Mouse (Mus musculus): ENCODE measurements around the gene Safb2. TPM values are rescaled to one million over a fixed set of nuclear protein-coding genes. Genes with fewer than 3 reads are reported as not detected.
"Not testable (repeated sequence)": the region's sequence is repeated elsewhere in the genome, so short reads cannot be mapped to it uniquely, and the experiment has no call there.

Gene Safb2
- 68.4 and 77.1 TPM in 2 replicates for polyA plus RNA-seq (2012; rRNA removed)

DNA sequence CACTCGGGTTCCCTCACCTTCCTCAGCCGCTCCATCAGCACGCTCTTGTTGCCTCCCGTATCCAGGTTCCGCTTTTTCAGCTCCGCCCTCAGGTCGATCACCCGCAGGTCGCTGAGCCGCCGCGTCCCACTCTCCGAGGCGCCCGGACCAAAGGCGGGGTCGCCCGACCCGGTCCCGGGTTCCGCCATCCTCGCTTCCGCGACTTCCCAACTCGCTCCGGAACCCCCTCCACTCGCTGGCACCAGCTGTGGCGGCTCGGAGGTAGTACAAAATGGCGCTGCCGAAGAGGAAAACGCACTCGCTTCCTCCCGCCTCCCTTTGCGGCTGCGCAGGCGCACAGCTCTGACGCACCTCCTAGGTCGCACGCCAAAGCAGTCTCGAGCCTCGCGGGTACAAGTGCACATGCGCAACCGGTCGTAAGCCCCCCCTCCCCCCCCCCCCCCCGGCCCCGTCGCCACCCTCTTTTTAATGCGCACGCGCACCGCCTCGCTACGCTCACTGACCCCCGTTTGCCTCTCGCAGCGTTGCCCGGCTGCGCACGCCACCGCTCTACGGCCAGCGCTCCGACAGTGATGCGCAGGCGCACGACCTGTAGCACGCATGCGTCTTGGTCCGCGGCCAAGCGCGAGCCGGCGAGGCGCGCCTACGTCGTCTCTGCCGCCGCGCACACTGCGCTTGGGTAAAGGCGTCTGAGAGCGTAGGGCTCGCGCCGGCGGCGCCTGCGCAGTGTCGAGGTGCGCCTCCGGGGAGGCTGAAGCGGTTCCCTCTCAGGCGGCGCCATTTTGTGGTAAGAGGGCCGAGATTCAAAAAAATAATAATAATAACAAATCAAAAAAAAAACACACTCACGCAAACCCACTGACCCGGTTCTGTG, at the start of gene Safb2, which contains the start of gene Safb:
Safb2 (minus strand) TSS at position 329 of the 874 bp plus-strand sequence.
Safb (plus strand) TSS at position 569 of the 874 bp plus-strand sequence.
- TF ChIP-seq POLR2A (IDR thresholded peaks at IDR 0.05; ENCODE audit: low read depth, low read length) (peak; percentile 63), CTCF (conservative IDR thresholded peaks at IDR 0.05; ENCODE audit: insufficient read depth, insufficient read length, low read depth, low read length) (no peak)
- Histone ChIP-seq H3K4me3 (ENCODE audit: insufficient read depth, low read depth, low read length) (peak within 1 kb of the TSS; percentile 98), H3K4me1 (ENCODE audit: control insufficient read depth, insufficient read depth, low read length) (peaks cover 23% of the 10 kb centered on the region), H3K36me3 (ENCODE audit: control insufficient read depth, insufficient read depth, low read length) (no peaks in the 10 kb centered on the region; the same call in 1 of the 2 replicates), H3K27me3 (replicated peaks; ENCODE audit: control insufficient read depth, insufficient read depth, low read length) (no peaks in the 10 kb centered on the region), H3K27ac (ENCODE audit: insufficient read depth, low read depth, low read length) (peak within 1 kb of the TSS; percentile 90)
- under 1% methylated on average over 96 of the region's 101 CpGs for WGBS
- peak; percentile 99 for DNase-seq

DNA sequence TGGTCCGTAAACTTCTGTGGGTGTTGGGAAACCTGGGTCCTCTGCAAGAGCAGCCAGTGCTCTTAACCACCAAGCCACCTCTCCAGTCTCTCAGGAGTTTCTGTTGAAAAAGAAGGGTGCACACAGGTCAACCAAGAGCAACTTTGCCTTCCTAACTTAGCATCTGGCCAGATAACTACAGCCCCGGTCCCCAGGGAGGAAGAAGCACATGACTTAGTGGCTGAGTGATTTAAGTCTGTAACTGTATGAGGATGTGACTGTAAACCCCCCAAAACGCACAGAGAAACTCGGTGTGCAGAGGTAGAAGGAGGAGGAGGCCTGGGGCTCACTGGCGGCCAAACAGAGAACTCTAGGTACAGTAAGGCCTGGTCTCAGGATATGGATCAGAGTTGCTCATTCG, 49.6 kb upstream of the Safb2 start:
- H3K4me3 ChIP-seq (ENCODE audit: insufficient read depth, low read depth, low read length), result no peak overlapping the region
- no peak for DNase-seq

GRCm38 (mm10) chr17:56631807-56632206, 47.4 kb upstream of the Safb2 start:
- Histone ChIP-seq H3K4me1 (ENCODE audit: control insufficient read depth, insufficient read depth, low read length) (peaks cover 7% of the 10 kb centered on the region; the same call in 1 of the 2 replicates), H3K27me3 (replicated peaks; ENCODE audit: control insufficient read depth, insufficient read depth, low read length) (no peaks in the 10 kb centered on the region), H3K27ac (ENCODE audit: insufficient read depth, low read depth, low read length) (no peak overlapping the region), H3K4me3 (ENCODE audit: insufficient read depth, low read depth, low read length) (no peak overlapping the region), H3K36me3 (ENCODE audit: control insufficient read depth, insufficient read depth, low read length) (no peaks in the 10 kb centered on the region)
- WGBS, result 59% methylated on average over 4 of the region's 4 CpGs
- no peak for DNase-seq
- TF ChIP-seq CTCF (conservative IDR thresholded peaks at IDR 0.05; ENCODE audit: insufficient read depth, insufficient read length, low read depth, low read length) (no peak), POLR2A (IDR thresholded peaks at IDR 0.05; ENCODE audit: low read depth, low read length) (no peak)

More for the DNA sequence above, 49.6 kb upstream of the Safb2 start:
- no peak for TF ChIP-seq CTCF (conservative IDR thresholded peaks at IDR 0.05; ENCODE audit: insufficient read depth, insufficient read length, low read depth, low read length)
- no peak for TF ChIP-seq POLR2A (IDR thresholded peaks at IDR 0.05; ENCODE audit: low read depth, low read length)
- Histone ChIP-seq H3K27ac (ENCODE audit: insufficient read depth, low read depth, low read length) (no peak overlapping the region), H3K4me1 (ENCODE audit: control insufficient read depth, insufficient read depth, low read length) (no peaks in the 10 kb centered on the region), H3K36me3 (ENCODE audit: control insufficient read depth, insufficient read depth, low read length) (no peaks in the 10 kb centered on the region), H3K27me3 (replicated peaks; ENCODE audit: control insufficient read depth, insufficient read depth, low read length) (no peaks in the 10 kb centered on the region)
- 81% methylated on average over 6 of the region's 6 CpGs for WGBS

- not testable (repeated sequence) for H3K4me3 ChIP-seq (ENCODE audit: insufficient read depth, low read depth, low read length); H3K27me3 ChIP-seq (replicated peaks; ENCODE audit: control insufficient read depth, insufficient read depth, low read length); H3K27ac ChIP-seq (ENCODE audit: insufficient read depth, low read depth, low read length); DNase-seq; H3K4me1 ChIP-seq (ENCODE audit: control insufficient read depth, insufficient read depth, low read length); H3K36me3 ChIP-seq (ENCODE audit: control insufficient read depth, insufficient read depth, low read length)
- 87% methylated on average over 27 of the region's 27 CpGs for WGBS
Observed at GRCm38 (mm10) chr17:56629800-56630781, 45.7 kb upstream of the Safb2 start.

DNA sequence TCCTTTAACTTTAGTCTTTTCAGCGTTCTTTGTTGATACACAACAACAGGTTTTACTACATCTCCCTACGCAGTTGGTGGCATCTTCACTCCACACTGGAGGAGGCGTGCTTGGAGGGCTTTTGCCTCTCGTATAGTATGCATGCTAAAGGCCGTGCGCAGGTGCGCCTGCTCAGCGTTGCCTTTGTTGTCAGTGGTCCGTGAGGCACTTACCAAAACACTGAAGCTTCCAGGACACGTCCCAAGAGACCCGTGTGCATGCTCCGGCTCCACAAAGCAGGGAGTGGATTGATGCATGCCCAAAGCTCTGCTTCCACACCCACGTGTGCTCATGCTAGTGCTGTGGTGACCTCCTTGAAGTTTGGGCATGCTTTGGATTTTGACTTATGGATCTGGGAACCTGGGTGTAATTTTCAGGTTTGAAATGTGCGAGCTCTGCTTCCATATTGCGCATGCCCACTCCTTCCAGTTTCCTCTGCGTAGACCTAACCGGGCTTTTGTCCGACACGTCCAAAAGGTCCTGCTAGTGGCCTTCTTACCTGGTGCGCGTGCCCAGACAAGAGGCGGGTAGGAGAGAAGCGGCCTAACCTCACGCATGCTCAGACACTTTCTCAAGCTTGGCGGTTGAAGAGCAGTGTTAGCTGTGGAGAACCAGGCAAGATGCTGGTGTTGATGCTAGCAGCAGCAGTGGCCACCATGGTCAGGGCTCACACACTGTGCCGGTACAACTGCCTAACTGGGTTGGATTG, 43.3 kb upstream of the Safb2 start, which contains the start of gene Catsperd:
Catsperd (plus strand) TSS at position 614 of the 748 bp plus-strand sequence.
- H3K27ac ChIP-seq (ENCODE audit: insufficient read depth, low read depth, low read length), result peak within 1 kb of the TSS; percentile 63; the same call in 1 of the 2 replicates
- H3K4me3 ChIP-seq (ENCODE audit: insufficient read depth, low read depth, low read length), result peak within 1 kb of the TSS; percentile 57
- 9% methylated on average over 26 of the region's 26 CpGs for WGBS
- TF ChIP-seq CTCF (conservative IDR thresholded peaks at IDR 0.05; ENCODE audit: insufficient read depth, insufficient read length, low read depth, low read length), result no peak
- TF ChIP-seq POLR2A (IDR thresholded peaks at IDR 0.05; ENCODE audit: low read depth, low read length), result no peak
- DNase-seq, result peak; percentile 77
- H3K4me1 ChIP-seq (ENCODE audit: control insufficient read depth, insufficient read depth, low read length), result peaks cover 10% of the 10 kb centered on the region; the same call in 1 of the 2 replicates
- no peaks in the 10 kb centered on the region for H3K36me3 ChIP-seq (ENCODE audit: control insufficient read depth, insufficient read depth, low read length)
- H3K27me3 ChIP-seq (replicated peaks; ENCODE audit: control insufficient read depth, insufficient read depth, low read length), result no peaks in the 10 kb centered on the region

- WGBS, result under 1% methylated on average over 51 of the region's 51 CpGs
- Histone ChIP-seq H3K27me3 (replicated peaks; ENCODE audit: control insufficient read depth, insufficient read depth, low read length) (no peaks in the 10 kb centered on the region), H3K27ac (ENCODE audit: insufficient read depth, low read depth, low read length) (peak within 1 kb of the TSS; percentile 63; the same call in 1 of the 2 replicates), H3K4me1 (ENCODE audit: control insufficient read depth, insufficient read depth, low read length) (peaks cover 10% of the 10 kb centered on the region; the same call in 1 of the 2 replicates), H3K4me3 (ENCODE audit: insufficient read depth, low read depth, low read length) (peak within 1 kb of the TSS; percentile 57), H3K36me3 (ENCODE audit: control insufficient read depth, insufficient read depth, low read length) (no peaks in the 10 kb centered on the region)
- peak; percentile 99 for DNase-seq
- TF ChIP-seq CTCF (conservative IDR thresholded peaks at IDR 0.05; ENCODE audit: insufficient read depth, insufficient read length, low read depth, low read length), result no peak
- peak; percentile 25 for TF ChIP-seq POLR2A (IDR thresholded peaks at IDR 0.05; ENCODE audit: low read depth, low read length)
Observed at GRCm38 (mm10) chr17:56626754-56627470, 42.5 kb upstream of the Safb2 start, which contains the start of gene Lonp1. Lonp1 (minus strand) TSS chr17:56626887.

All from kidney, adult 2 months (tissue).